Mouse (Mus musculus) kidney, postnatal 4 days (tissue): ENCODE measurements at regions not wholly inside any gene's neighbourhood (a gene's known extent, or its start where the extent isn't known, plus 50 kb on each side); places are given as distances from the start of the nearest gene placed in this dataset.

Experiments
- DNase-seq, 2 experiments: peaks; one replicate each; pipeline ENCODE4 v3.0.0; 2021; ENCODE audit warnings: mixed read lengths in 2 of 2

DNA sequence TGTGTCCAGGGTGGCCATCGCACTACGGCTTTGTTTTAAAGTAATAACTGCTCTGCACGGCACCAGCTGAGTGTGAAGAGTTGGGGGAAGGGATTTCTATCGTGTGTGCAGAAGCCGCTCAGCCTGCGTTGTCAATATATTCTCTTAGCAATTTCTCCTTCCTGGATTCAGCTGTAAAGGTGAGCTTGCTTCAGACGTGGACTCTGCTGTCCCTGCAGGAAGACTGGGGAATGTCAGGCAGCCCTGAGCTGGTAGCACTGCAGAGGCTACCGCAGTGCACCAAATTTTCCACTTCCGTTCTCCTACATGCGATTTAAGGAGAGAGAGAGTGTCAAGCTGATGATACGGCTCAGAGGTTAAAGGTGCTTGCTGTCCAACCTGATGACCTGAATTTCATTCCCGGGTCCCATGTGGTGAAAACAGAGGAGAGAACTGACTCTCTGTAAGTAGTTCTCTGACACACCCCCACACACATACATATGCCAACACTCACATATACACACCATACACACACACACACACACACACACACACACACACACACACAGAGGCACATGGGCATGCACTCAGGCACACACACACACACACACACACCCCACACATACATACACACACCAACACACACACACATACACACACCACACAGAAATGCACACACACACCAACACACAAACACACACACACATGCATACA lies 59.9 kb upstream of the Prelid3b start:
- peak; percentile 59 to 70 for DNase-seq

DNA sequence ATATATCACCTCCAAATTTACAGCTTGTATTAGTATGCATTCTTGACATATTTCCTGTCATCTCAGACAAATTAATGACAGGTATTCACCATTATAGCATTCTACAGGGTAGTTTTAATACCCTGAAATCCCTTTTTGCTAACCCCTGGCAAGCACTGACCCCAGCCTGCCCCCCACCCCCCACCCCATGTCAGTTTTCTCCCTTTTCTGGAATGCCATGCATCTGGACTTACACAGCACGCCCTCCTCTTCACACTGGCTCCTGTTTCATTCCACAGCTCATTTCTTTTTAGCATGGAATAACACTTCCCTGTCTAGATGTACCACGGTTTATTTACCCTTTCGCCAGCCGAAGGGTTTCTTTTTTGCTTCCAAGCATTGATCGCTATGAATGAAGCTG lies 67.8 kb upstream of the Prelid3b start:
- no peak for DNase-seq

DNA sequence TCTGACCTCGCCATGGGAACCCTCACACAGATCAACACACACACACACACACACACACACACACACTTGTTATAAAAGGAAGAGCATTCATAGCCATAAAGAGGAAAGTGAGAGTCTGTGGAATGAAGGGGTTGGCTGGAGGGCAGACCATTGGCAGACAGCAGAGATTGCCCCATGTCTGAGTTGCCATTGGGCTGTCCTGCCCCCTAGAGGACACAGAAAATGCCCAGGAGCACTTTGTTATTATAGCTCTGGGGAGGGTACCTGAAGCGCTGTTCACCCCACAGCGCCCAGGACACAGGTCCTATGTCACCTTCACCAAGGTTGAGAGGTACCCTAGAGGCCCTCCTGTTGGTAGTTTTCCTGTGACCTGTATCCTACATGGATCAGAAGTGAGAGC lies 74.3 kb upstream of the Prelid3b start:
- DNase-seq: no peak

DNA sequence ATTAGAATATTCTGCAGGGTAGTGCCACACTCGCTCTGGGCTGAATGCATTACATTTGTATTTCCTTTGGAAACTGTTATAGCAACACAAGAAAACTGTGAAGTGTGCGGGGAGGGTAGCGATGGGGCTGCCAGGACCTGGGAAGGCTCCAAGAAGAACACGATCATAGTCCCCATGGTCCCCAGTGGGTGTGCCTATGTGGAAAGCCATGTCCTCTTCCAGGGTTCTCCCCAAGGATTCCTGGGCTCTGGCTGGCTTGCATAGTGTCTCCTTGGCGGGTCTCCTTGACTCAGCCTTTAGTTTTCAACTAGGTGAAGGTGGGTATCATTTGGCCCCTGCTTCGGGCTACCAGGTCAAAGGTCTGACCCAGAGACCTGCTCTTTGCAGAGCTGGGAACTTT lies 74.8 kb upstream of the Prelid3b start:
- DNase-seq: no peak

DNA sequence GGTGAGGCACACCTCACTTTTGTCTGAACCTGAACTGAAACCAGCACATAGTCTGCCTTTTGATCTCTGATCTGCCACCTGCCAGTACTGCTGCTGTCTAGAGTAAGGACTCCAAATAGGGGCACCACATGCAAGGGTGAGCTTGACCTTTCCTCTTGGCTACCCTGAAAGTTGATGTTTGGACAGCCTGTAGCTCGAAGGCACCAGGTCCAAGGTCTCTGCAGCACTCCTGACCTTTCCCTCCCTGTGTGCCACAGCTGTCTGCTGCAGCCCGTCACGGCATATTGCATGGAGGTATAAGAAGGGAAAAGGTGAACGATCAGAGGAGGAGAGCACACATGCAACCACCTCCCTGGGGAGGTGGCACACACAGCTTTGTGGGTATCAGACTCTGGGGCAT lies 75.9 kb upstream of the Prelid3b start:
- DNase-seq: no peak

DNA sequence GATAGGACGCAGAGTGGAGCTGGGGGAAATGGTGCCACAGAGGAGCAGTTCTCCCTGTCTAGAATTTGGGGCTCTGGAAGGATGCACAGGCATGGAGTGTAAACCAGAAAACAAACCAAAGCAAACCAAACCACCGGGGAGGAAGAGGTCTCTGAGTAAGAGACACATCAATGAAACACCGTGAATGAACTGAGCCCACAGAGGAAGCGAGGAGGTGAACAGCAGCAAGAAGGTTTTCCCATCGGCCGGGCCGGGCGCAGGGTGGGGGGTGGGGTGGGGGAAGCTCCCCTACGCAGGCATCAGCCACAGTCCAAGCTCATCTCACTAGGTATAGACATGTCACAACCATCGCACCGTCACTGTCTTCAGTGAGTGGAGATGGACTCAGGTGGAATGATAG lies 82.9 kb upstream of the Prelid3b start:
- DNase-seq: no peak

DNA sequence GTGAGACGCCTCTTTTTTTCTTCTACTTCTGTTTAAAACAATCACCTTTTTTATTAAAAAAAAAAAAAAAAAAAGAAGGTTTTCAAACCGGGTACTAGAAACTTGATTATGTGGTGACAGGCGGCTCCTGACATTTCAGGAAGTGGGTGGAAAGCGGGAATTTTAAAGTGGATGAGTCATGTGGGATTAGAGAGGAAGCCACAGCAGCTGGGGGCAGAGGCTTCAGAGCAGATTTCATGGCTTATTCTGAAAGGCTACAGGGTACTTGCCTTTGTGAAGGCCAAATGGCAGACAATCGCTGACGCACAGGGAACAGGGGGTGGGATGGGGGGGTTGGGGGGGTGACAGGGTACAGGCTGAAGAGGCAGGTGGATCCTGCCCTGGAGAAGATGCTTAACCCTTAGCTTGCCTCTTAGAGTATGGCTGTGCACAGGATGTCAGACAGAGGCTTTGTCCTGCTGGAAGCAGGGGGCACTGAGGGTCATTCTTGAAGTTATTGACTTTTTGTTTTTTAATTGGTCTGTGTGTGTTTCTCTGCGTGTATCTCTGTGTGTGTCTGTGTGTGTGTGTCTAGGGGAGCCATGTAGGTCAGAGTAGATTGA lies 81.4 kb upstream of the Zfp831 start:
- DNase-seq: peak in 1 of 2 experiments; percentile 9

DNA sequence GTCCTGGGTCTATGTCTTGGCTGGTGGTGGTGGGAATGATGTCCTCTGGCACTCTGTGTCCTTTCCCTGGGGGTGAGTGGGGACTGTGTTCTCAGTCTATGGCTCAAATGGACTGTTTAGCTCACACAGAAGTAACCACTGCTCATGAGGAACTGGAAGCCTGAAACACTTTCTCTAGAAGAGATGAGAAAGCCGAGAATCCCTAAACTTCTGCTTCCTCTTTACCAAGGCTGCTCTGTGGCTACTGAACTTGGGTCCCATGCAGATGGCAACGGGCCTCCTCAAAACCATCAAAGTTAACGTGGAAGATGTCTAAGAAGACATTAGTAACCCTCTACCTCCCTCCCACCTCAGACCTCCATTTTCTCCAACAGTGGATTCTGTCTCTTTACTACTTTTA lies 79.4 kb upstream of the Zfp831 start:
- DNase-seq: no peak

DNA sequence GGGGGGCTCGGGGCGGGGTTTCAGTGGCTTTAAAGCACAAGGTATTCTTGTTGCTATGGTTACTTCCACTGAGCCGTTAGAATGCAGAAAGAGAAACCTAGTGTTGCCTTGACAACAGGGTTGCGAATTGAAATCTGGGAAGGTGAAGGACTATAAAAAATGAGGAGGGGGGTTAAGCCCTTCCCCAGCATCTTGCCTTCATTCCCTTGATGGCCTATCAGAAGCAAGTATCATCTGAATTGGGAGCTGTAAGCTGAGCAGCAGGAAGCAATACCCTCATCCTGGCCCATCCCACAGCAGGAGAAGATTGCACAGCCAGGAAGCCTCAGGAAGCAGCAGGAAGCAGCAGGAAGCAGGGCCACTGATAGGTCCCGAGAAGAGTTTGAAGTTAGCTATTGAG lies 78.5 kb upstream of the Zfp831 start:
- no peak for DNase-seq

DNA sequence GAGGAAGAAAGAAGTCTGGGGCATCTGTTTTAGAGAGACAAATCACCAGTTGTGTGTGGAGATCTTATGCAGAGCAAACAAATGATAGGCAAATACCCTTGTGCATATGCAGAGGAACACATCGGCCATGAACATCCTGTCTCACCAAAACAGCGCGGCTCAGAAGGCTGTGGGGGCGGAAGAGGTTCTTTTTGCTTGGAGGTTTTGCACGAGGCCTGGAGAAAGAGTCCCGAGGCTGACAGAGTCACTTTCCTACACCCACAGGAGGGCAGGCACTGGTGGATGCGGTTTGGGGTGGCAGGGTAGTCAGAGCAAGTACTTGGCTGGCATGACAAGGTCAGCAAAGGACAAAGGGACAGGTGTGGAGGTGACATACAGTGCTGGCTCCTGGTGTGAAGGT lies 77.4 kb upstream of the Zfp831 start:
- DNase-seq: peak in 1 of 2 experiments; percentile 14

DNA sequence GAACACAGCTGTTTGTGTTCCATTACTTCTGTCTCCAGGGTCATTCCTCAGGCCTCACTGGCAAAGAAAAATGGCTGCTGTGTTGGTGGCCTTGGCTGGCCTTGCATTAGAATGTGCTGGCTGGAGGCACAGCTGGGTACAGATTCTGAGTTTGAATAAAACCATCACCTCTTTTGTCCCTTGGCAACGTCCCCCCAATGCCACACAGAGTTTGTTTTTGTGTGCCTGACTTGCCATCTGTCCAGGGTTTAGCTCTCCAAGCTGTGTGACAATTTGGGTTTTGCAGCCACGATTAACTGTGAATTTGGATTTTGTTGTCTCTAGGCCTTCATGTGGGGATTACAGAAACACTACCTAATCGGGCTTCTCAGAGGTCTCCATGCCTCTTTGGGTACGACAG lies 76.6 kb upstream of the Zfp831 start:
- no peak for DNase-seq

DNA sequence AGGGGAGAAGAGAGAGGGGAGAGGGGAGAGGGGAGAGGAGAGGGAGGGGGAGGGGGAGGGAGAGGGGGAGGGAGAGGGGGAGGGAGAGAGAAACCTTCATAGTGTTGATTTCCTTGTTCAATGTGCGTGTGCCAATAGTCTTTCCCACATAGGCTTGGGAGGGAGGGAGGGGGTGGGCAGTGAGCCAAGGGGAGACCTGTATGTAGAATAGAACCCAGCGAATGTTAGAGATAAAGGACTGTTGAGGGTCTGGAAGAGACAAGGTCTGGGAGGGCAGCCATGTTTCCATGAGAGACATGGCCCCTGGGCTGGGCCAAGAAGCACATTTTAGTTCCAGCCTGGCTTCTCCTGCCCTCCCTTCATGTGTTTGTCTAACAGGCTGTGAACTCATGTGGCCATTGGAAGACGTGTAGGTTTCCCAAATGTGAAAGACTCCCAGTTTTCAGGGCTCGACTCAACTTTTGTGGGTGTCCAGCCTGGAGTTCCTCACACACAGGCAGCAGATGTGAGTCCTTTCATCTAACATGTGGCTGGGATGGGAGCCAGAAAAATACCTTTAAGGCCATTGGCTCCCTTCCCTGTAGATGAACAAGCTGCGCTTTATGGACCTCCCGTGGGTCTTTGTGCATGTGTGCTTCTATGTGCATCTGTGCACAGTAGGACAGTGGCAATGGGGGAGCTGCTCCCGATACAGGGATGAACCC lies 68.4 kb upstream of the Zfp831 start:
- no peak for DNase-seq

DNA sequence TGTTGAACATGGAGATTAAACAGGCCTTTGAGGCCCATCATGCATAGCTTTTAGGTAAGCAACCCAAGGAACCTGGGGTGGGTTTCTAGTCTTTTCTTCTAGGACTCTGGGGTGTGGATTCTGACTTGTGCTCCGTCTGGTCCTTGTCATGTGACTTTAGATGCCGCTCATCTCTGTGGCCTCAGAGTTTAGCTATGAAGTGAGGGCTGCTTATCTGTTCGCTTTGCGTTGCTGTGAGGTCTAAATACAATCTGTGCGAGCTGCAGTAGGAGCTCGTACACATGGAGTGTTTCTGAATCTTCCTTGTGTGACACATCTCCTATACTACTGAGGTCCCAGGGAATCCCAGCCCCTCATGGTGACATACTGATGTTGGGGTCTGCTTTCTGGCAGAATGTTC lies 67.8 kb upstream of the Zfp831 start:
- DNase-seq: no peak

DNA sequence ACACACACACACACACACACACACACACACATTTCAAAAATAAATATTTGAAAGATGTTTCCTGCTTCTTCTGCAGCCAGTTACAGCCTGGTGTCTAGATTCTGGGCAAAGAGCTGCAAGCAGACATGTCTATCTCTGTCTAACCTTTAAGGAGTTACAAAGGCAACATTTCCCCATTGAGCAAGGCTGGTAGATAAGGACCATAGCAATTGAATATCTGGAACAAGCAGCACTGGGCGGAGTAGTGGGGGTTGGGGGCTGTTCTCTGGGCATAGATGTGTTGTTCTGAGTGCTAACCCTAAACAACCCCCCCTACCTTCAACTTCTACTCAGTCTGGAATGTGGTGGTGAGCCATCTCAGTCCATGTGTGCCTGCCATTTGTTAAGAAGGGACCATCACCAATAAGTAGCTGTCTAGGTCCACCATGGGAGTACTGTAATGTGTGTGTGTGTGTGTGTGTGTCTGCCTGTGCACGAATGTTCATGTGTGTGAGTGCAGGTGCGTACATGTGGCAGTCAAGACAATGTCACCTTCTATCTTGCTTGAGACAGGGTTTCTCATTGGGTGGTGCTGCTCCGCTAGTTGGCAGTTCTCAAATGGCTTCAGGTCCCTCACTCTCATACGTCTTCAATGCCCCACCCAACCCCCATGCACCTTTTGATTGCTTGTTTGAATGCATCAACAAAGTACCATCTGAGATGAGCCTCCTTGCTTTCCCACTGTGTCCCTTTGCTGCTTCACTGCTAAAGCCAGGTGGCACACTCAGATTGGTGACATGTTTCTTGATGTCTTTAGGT lies 62.2 kb upstream of the Zfp831 start:
- DNase-seq: no peak

DNA sequence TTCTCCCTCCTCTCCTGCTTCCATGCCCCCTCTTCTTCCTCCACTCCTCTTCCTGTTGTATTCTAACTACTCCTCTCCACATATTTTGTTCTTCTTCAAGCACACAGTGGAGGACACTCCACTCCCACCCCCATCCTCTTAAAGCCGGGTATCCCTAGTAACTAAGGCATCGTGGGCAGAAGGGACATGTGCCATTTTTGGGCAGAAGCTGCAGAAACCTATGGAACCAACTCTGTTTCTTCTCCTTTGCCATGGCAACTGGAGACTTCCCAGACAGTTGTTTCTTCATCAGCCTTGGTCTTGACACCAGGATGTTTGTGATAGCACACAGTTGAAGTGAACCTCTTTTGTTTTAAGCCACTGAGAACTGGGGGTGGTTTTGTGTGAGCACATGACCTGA lies 59.1 kb upstream of the Zfp831 start:
- DNase-seq: no peak
